Mouse (Mus musculus): ENCODE measurements at regions not wholly inside any gene's neighbourhood (a gene's known extent, or its start where the extent isn't known, plus 50 kb on each side); places are given as distances from the start of the nearest gene placed in this dataset.
"Not testable (repeated sequence)": the region's sequence is repeated elsewhere in the genome, so short reads cannot be mapped to it uniquely, and the experiment has no call there.

- intact Hi-C loops (cut with DNase I): no loop called here
- DNase-seq (ENCODE audit: extremely low spot score in 1 of 2, low spot score in 2 of 2): no peak
Measured at GRCm38 (mm10) chr16:69937514-69938194, 74.1 kb upstream of the Speer2 start.

GRCm38 (mm10) chr16:69943635-69944034 lies 80.1 kb upstream of the Speer2 start:
- intact Hi-C loops (cut with DNase I): no loop called here
- no peak for DNase-seq (ENCODE audit: extremely low spot score in 1 of 2, low spot score in 2 of 2)

GRCm38 (mm10) chr16:69948783-69949182 lies 85.2 kb upstream of the Speer2 start:
- no peak for DNase-seq (ENCODE audit: extremely low spot score in 1 of 2, low spot score in 2 of 2)
- intact Hi-C loops (cut with DNase I): no loop called here

GRCm38 (mm10) chr16:69949339-69949738 lies 85.8 kb upstream of the Speer2 start:
- DNase-seq (ENCODE audit: extremely low spot score in 1 of 2, low spot score in 2 of 2): no peak
- intact Hi-C loops (cut with DNase I): no loop called here

- no peak for DNase-seq (ENCODE audit: extremely low spot score in 1 of 2, low spot score in 2 of 2)
- intact Hi-C loops (cut with DNase I): no loop called here
Measured at GRCm38 (mm10) chr16:69951581-69951980, 88.0 kb upstream of the Speer2 start.

GRCm38 (mm10) chr16:69966561-69966960 lies 103.0 kb upstream of the Speer2 start:
- intact Hi-C loops (cut with DNase I); DNase-seq (ENCODE audit: extremely low spot score in 1 of 2, low spot score in 2 of 2): not testable (repeated sequence)

GRCm38 (mm10) chr16:69979813-69980527 lies 116.4 kb upstream of the Speer2 start:
- intact Hi-C loops (cut with DNase I): no loop called here
- DNase-seq (ENCODE audit: extremely low spot score in 1 of 2, low spot score in 2 of 2): no peak

GRCm38 (mm10) chr16:69984320-69984719 lies 120.8 kb upstream of the Speer2 start:
- no peak for DNase-seq (ENCODE audit: extremely low spot score in 1 of 2, low spot score in 2 of 2)
- intact Hi-C loops (cut with DNase I): no loop called here

- DNase-seq (ENCODE audit: extremely low spot score in 1 of 2, low spot score in 2 of 2): no peak
- intact Hi-C loops (cut with DNase I): no loop called here
Measured at GRCm38 (mm10) chr16:69991907-69992470, 128.4 kb upstream of the Speer2 start.

GRCm38 (mm10) chr16:69992715-69993114 lies 129.2 kb upstream of the Speer2 start:
- DNase-seq (ENCODE audit: extremely low spot score in 1 of 2, low spot score in 2 of 2): no peak
- intact Hi-C loops (cut with DNase I): no loop called here

GRCm38 (mm10) chr16:70006863-70007262 lies 143.3 kb upstream of the Speer2 start:
- DNase-seq (ENCODE audit: extremely low spot score in 1 of 2, low spot score in 2 of 2): no peak
- intact Hi-C loops (cut with DNase I): no loop called here

GRCm38 (mm10) chr16:70016980-70017379 lies 153.4 kb upstream of the Speer2 start:
- DNase-seq (ENCODE audit: extremely low spot score in 1 of 2, low spot score in 2 of 2): no peak
- intact Hi-C loops (cut with DNase I): no loop called here

- no peak for DNase-seq (ENCODE audit: extremely low spot score in 1 of 2, low spot score in 2 of 2)
- intact Hi-C loops (cut with DNase I): no loop called here
Measured at GRCm38 (mm10) chr16:70019564-70019963, 156.0 kb upstream of the Speer2 start.

- DNase-seq (ENCODE audit: extremely low spot score in 1 of 2, low spot score in 2 of 2): no peak
- intact Hi-C loops (cut with DNase I): no loop called here
Measured at GRCm38 (mm10) chr16:70021436-70021835, 157.9 kb upstream of the Speer2 start.

GRCm38 (mm10) chr16:70028649-70029048 lies 165.1 kb upstream of the Speer2 start:
- peak in 1 of 2 experiments; percentile 24 for DNase-seq (ENCODE audit: extremely low spot score in 1 of 2, low spot score in 2 of 2)
- intact Hi-C loops (cut with DNase I): no loop called here

GRCm38 (mm10) chr16:70045547-70045946 lies 182.0 kb upstream of the Speer2 start:
- intact Hi-C loops (cut with DNase I): no loop called here
- DNase-seq (ENCODE audit: extremely low spot score in 1 of 2, low spot score in 2 of 2): no peak

GRCm38 (mm10) chr16:70046009-70046408 lies 182.5 kb upstream of the Speer2 start:
- no peak for DNase-seq (ENCODE audit: extremely low spot score in 1 of 2, low spot score in 2 of 2)
- intact Hi-C loops (cut with DNase I): no loop called here

- intact Hi-C loops (cut with DNase I): no loop called here
- no peak for DNase-seq (ENCODE audit: extremely low spot score in 1 of 2, low spot score in 2 of 2)
Measured at GRCm38 (mm10) chr16:70049850-70050249, 186.3 kb upstream of the Speer2 start.

GRCm38 (mm10) chr16:70071471-70071870 lies 207.9 kb upstream of the Speer2 start:
- intact Hi-C loops (cut with DNase I): no loop called here
- DNase-seq (ENCODE audit: extremely low spot score in 1 of 2, low spot score in 2 of 2): no peak

- intact Hi-C loops (cut with DNase I): no loop called here
- DNase-seq (ENCODE audit: extremely low spot score in 1 of 2, low spot score in 2 of 2): no peak
Measured at GRCm38 (mm10) chr16:70073740-70074139, 210.2 kb upstream of the Speer2 start.
